Mouse (Mus musculus): ENCODE data around the gene Cfap300. TPM values are rescaled to one million over a fixed set of nuclear protein-coding genes. Genes with fewer than 3 reads are reported as not detected.
A peak's percentile ranks its signal among the peaks of the same experiment; 100 is the strongest.

Gene Cfap300
- total and polyA plus RNA-seq, 3 experiments = 2.1 to 5.3 (median 3.6) TPM

GRCm38 (mm10) chr9:8017253-8017913, 25.2 kb downstream of the Cfap300 start:
- H3K4me3 ChIP-seq (ENCODE audit: low read depth, low read length) = peak overlapping the region; percentile 62; the same call in 1 of the 2 replicates
- peaks cover 5% of the 10 kb centered on the region; the same call in 1 of the 2 replicates for H3K4me1 ChIP-seq (ENCODE audit: insufficient read depth, low read depth, low read length)
- TF ChIP-seq TAL1 (conservative IDR thresholded peaks at IDR 0.05; ENCODE audit: low read depth, low read length) (no peak), POLR2AphosphoS5 (IDR thresholded peaks at IDR 0.05; ENCODE audit: insufficient replicate concordance, low read depth, low read length) (no peak), GATA1 (IDR thresholded peaks at IDR 0.05; ENCODE audit: borderline replicate concordance, low read length) (no peak), CTCF (IDR thresholded peaks at IDR 0.05; ENCODE audit: low read depth, low read length) (no peak), GATA2 (IDR thresholded peaks at IDR 0.05; ENCODE audit: borderline replicate concordance, low read depth, low read length) (no peak)
- peak; percentile 21 for DNase-seq (ENCODE audit: low spot score)
- ATAC-seq (ENCODE audit: extremely low read depth, insufficient number of reproducible peaks, low FRiP score, poor library complexity, severe bottlenecking) = peak; percentile 86
- H3K9me3 ChIP-seq (replicated peaks) = no peaks in the 10 kb centered on the region
- H3K27me3 ChIP-seq (ENCODE audit: insufficient read depth, low read length) = peaks cover 9% of the 10 kb centered on the region
- H3K36me3 ChIP-seq (replicated peaks) = no peaks in the 10 kb centered on the region

- no peak for DNase-seq (ENCODE audit: low spot score)
- peaks cover 8% of the 10 kb centered on the region for H3K9me3 ChIP-seq (replicated peaks)
- no peaks in the 10 kb centered on the region for H3K36me3 ChIP-seq (replicated peaks)
- peak within 1 kb of the TSS; percentile 51; the same call in 1 of the 2 replicates for H3K4me3 ChIP-seq (ENCODE audit: low read depth, low read length)
- H3K4me1 ChIP-seq (ENCODE audit: insufficient read depth, low read depth, low read length) = peaks cover 8% of the 10 kb centered on the region; the same call in 1 of the 2 replicates
- H3K27me3 ChIP-seq (ENCODE audit: insufficient read depth, low read length) = peaks cover 31% of the 10 kb centered on the region
- no peak for ATAC-seq (ENCODE audit: extremely low read depth, insufficient number of reproducible peaks, low FRiP score, poor library complexity, severe bottlenecking)
- TF ChIP-seq POLR2AphosphoS5 (IDR thresholded peaks at IDR 0.05; ENCODE audit: insufficient replicate concordance, low read depth, low read length) (no peak), GATA1 (IDR thresholded peaks at IDR 0.05; ENCODE audit: borderline replicate concordance, low read length) (no peak), CTCF (IDR thresholded peaks at IDR 0.05; ENCODE audit: low read depth, low read length) (no peak), GATA2 (IDR thresholded peaks at IDR 0.05; ENCODE audit: borderline replicate concordance, low read depth, low read length) (no peak), TAL1 (conservative IDR thresholded peaks at IDR 0.05; ENCODE audit: low read depth, low read length) (no peak)
These were observed 38.1 kb downstream of the Cfap300 start, which contains the start of gene Yap1 for GRCm38 (mm10) chr9:8004370-8004991. Yap1 (minus strand) TSS chr9:8004596.

- Histone ChIP-seq H3K27me3 (ENCODE audit: insufficient read depth, low read length) (peaks cover 27% of the 10 kb centered on the region), H3K36me3 (replicated peaks) (no peaks in the 10 kb centered on the region), H3K9me3 (replicated peaks) (peaks cover 8% of the 10 kb centered on the region), H3K4me3 (ENCODE audit: low read depth, low read length) (peak overlapping the region; percentile 51; the same call in 1 of the 2 replicates), H3K4me1 (ENCODE audit: insufficient read depth, low read depth, low read length) (peaks cover 8% of the 10 kb centered on the region; the same call in 1 of the 2 replicates)
- no peak for TF ChIP-seq GATA1 (IDR thresholded peaks at IDR 0.05; ENCODE audit: borderline replicate concordance, low read length)
- no peak for ATAC-seq (ENCODE audit: extremely low read depth, insufficient number of reproducible peaks, low FRiP score, poor library complexity, severe bottlenecking)
- DNase-seq (ENCODE audit: low spot score) = no peak
These were observed 39.0 kb downstream of the Cfap300 start for GRCm38 (mm10) chr9:8003301-8004271.

- TF ChIP-seq CTCF (IDR thresholded peaks at IDR 0.05; ENCODE audit: low read depth, low read length) = no peak
- TF ChIP-seq POLR2AphosphoS5 (IDR thresholded peaks at IDR 0.05; ENCODE audit: insufficient replicate concordance, low read depth, low read length) = no peak
- no peak for TF ChIP-seq GATA1 (IDR thresholded peaks at IDR 0.05; ENCODE audit: borderline replicate concordance, low read length)
- TF ChIP-seq GATA2 (IDR thresholded peaks at IDR 0.05; ENCODE audit: borderline replicate concordance, low read depth, low read length) = no peak
- H3K9me3 ChIP-seq (replicated peaks) = peaks cover 8% of the 10 kb centered on the region
- peaks cover 8% of the 10 kb centered on the region; the same call in 1 of the 2 replicates for H3K4me1 ChIP-seq (ENCODE audit: insufficient read depth, low read depth, low read length)
- no peak overlapping the region for H3K4me3 ChIP-seq (ENCODE audit: low read depth, low read length)
- DNase-seq (ENCODE audit: low spot score) (no peak), ATAC-seq (ENCODE audit: extremely low read depth, insufficient number of reproducible peaks, low FRiP score, poor library complexity, severe bottlenecking) (no peak)
- H3K36me3 ChIP-seq (replicated peaks) = no peaks in the 10 kb centered on the region
- H3K27me3 ChIP-seq (ENCODE audit: insufficient read depth, low read length) = peaks cover 27% of the 10 kb centered on the region
These were observed 39.8 kb downstream of the Cfap300 start for GRCm38 (mm10) chr9:8002806-8003205.

GRCm38 (mm10) chr9:8001352-8001751, 41.3 kb downstream of the Cfap300 start:
- Histone ChIP-seq H3K27me3 (ENCODE audit: insufficient read depth, low read length) (peaks cover 27% of the 10 kb centered on the region), H3K36me3 (replicated peaks) (no peaks in the 10 kb centered on the region), H3K4me3 (ENCODE audit: low read depth, low read length) (no peak overlapping the region), H3K9me3 (replicated peaks) (peaks cover 8% of the 10 kb centered on the region), H3K4me1 (ENCODE audit: insufficient read depth, low read depth, low read length) (peaks cover 8% of the 10 kb centered on the region; the same call in 1 of the 2 replicates)
- TF ChIP-seq GATA2 (IDR thresholded peaks at IDR 0.05; ENCODE audit: borderline replicate concordance, low read depth, low read length) (no peak), GATA1 (IDR thresholded peaks at IDR 0.05; ENCODE audit: borderline replicate concordance, low read length) (no peak), TAL1 (conservative IDR thresholded peaks at IDR 0.05; ENCODE audit: low read depth, low read length) (no peak), POLR2AphosphoS5 (IDR thresholded peaks at IDR 0.05; ENCODE audit: insufficient replicate concordance, low read depth, low read length) (no peak), CTCF (IDR thresholded peaks at IDR 0.05; ENCODE audit: low read depth, low read length) (no peak)
- no peak for ATAC-seq (ENCODE audit: extremely low read depth, insufficient number of reproducible peaks, low FRiP score, poor library complexity, severe bottlenecking)
- DNase-seq (ENCODE audit: low spot score) = no peak
